Mouse (Mus musculus): ENCODE data around the gene Rnf43. TPM values are rescaled to one million over a fixed set of nuclear protein-coding genes. Genes with fewer than 3 reads are reported as not detected.

Gene Rnf43
- polyA plus RNA-seq, 1 experiment from 2014 or later, result 0.84 TPM

DNA sequence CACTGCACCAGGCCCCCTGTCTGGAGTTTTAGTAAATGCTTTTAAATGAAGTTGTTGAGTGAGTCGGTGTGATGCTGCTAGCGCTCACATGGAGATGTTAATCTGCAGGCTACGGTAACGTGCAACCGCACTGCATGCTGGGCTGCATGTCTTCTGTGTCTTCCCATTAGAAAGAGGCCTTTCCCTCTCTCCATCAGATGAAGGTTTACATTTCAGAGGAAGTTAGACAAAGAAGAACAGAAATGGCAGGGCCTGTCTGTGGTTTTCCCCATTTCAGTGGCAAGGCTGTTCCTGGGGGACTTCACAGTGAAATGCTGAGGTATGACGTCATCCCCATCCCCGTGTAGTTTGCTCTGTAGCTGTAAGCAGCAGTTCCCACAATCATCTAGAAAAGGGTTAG is 23.9 kb downstream of the Rnf43 start:
- ATAC-seq (ENCODE audit: low FRiP score), result no peak
- 53% methylated on average over 7 of the region's 7 CpGs for WGBS
- no peak overlapping the region for H3K4me3 ChIP-seq (replicated peaks; ENCODE audit: low read length)
- no peak overlapping the region for H3K27ac ChIP-seq
- H3K4me1 ChIP-seq (replicated peaks; ENCODE audit: control insufficient read depth, insufficient read depth, low read length), result peaks cover 5% of the 10 kb centered on the region; the same call in 1 of the 2 replicates
- no peak overlapping the region for H3K4me2 ChIP-seq (replicated peaks)
- no peaks in the 10 kb centered on the region for H3K27me3 ChIP-seq (ENCODE audit: control insufficient read depth, insufficient read depth, low read length)
- no peak overlapping the region for H3K9ac ChIP-seq
- H3K9me3 ChIP-seq (ENCODE audit: control insufficient read depth, low read length), result no peaks in the 10 kb centered on the region
- H3K36me3 ChIP-seq (replicated peaks; ENCODE audit: control insufficient read depth, insufficient read depth), result no peaks in the 10 kb centered on the region
- no peak for DNase-seq (ENCODE audit: low spot score)

GRCm38 (mm10) chr11:87687246-87688225 is 25.0 kb downstream of the Rnf43 start:
- H3K4me3 ChIP-seq (replicated peaks; ENCODE audit: low read length), result no peak overlapping the region
- no peak overlapping the region for H3K9ac ChIP-seq
- no peak overlapping the region for H3K27ac ChIP-seq
- no peak for ATAC-seq (ENCODE audit: low FRiP score)
- no peaks in the 10 kb centered on the region for H3K27me3 ChIP-seq (ENCODE audit: control insufficient read depth, insufficient read depth, low read length)
- peaks cover 5% of the 10 kb centered on the region; the same call in 1 of the 2 replicates for H3K4me1 ChIP-seq (replicated peaks; ENCODE audit: control insufficient read depth, insufficient read depth, low read length)
- no peaks in the 10 kb centered on the region for H3K36me3 ChIP-seq (replicated peaks; ENCODE audit: control insufficient read depth, insufficient read depth)
- WGBS, result 78% methylated on average over 15 of the region's 15 CpGs
- H3K9me3 ChIP-seq (ENCODE audit: control insufficient read depth, low read length), result no peaks in the 10 kb centered on the region
- H3K4me2 ChIP-seq (replicated peaks), result no peak overlapping the region
- DNase-seq (ENCODE audit: low spot score), result no peak

DNA sequence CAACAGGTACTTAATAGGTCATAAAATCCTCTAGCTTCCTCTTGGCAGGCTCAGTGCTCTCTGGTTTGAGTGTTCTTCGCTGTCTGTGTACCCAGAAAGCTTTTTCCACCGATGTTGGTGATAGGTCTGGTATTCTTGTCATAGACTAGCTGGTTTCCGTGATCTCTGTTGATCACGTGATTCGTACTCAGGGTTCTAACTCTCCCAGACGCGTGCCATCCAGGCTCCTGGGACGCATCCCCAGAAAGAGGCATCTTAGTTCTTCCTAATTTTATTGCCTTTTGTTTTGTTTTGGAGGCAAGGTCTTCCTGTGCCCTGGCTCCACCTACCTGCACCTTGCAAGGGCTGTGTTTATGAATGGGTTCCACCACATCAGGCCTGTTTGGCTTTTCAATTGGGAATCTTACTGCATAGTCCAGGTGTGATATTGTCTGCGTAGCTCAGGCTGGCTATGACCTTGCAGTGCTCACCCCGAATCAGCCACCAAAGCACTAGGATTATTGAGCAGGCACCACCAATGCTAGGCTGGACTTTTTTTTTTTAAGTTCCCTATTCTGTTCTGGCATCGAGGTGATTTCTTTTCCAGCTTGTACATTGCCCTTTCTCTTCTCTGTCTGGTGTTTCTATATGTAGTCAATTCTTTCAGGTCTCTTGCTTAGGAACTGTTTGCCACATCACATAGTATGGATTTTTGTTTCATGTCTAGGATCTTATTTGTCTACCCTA is 26.1 kb downstream of the Rnf43 start:
- H3K9ac ChIP-seq, result no peak overlapping the region

DNA sequence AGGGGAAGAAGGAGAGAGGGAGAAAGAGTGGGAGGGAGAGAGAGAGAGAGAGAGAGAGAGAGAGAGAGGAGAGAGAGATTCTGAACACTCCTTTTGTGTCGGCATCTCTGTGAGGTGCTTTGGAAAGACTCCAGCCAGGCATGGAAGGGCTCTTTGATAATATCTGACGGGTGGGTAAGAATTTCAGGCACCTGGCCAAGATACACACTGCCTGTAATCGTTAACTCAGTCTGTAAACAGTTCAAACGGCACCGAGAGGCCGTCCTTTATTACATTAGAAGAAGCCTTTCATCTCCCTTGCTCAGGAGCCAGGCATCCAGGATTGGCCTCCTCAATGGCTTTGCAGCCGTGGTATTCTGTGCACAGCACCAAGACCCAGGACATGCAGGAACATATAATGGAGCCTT is 26.9 kb downstream of the Rnf43 start:
- H3K4me2 ChIP-seq (replicated peaks), result no peak overlapping the region
- no peak overlapping the region for H3K9ac ChIP-seq
- peaks cover 5% of the 10 kb centered on the region; the same call in 1 of the 2 replicates for H3K4me1 ChIP-seq (replicated peaks; ENCODE audit: control insufficient read depth, insufficient read depth, low read length)
- H3K4me3 ChIP-seq (replicated peaks; ENCODE audit: low read length), result no peak overlapping the region
- ATAC-seq (ENCODE audit: low FRiP score) (no peak), DNase-seq (ENCODE audit: low spot score) (peak; percentile 46)
- H3K27ac ChIP-seq, result no peak overlapping the region; the same call in 1 of the 2 replicates
- H3K9me3 ChIP-seq (ENCODE audit: control insufficient read depth, low read length), result no peaks in the 10 kb centered on the region
- 29% methylated on average over 7 of the region's 7 CpGs for whole genome bisulfite sequencing
- H3K36me3 ChIP-seq (replicated peaks; ENCODE audit: control insufficient read depth, insufficient read depth), result no peaks in the 10 kb centered on the region
- H3K27me3 ChIP-seq (ENCODE audit: control insufficient read depth, insufficient read depth, low read length), result no peaks in the 10 kb centered on the region

More for the DNA sequence above, 26.1 kb downstream of the Rnf43 start:
- Histone ChIP-seq H3K9me3 (ENCODE audit: control insufficient read depth, low read length) (no peaks in the 10 kb centered on the region), H3K27ac (no peak overlapping the region), H3K4me3 (replicated peaks; ENCODE audit: low read length) (no peak overlapping the region), H3K27me3 (ENCODE audit: control insufficient read depth, insufficient read depth, low read length) (no peaks in the 10 kb centered on the region), H3K4me1 (replicated peaks; ENCODE audit: control insufficient read depth, insufficient read depth, low read length) (peaks cover 5% of the 10 kb centered on the region; the same call in 1 of the 2 replicates), H3K4me2 (replicated peaks) (no peak overlapping the region), H3K36me3 (replicated peaks; ENCODE audit: control insufficient read depth, insufficient read depth) (no peaks in the 10 kb centered on the region)
- DNase-seq (ENCODE audit: low spot score), result no peak
- ATAC-seq (ENCODE audit: low FRiP score), result no peak
- WGBS, result 91% methylated on average over 11 of the region's 11 CpGs

- no peaks in the 10 kb centered on the region for H3K9me3 ChIP-seq (ENCODE audit: control insufficient read depth, low read length)
- no peak for DNase-seq (ENCODE audit: low spot score)
- H3K4me3 ChIP-seq (replicated peaks; ENCODE audit: low read length), result no peak overlapping the region
- H3K36me3 ChIP-seq (replicated peaks; ENCODE audit: control insufficient read depth, insufficient read depth), result no peaks in the 10 kb centered on the region
- 81% methylated on average over 16 of the region's 16 CpGs for WGBS
- no peak overlapping the region; the same call in 1 of the 2 replicates for H3K27ac ChIP-seq
- no peak for ATAC-seq (ENCODE audit: low FRiP score)
- H3K27me3 ChIP-seq (ENCODE audit: control insufficient read depth, insufficient read depth, low read length), result no peaks in the 10 kb centered on the region
- no peak overlapping the region for H3K4me2 ChIP-seq (replicated peaks)
- H3K4me1 ChIP-seq (replicated peaks; ENCODE audit: control insufficient read depth, insufficient read depth, low read length), result peaks cover 5% of the 10 kb centered on the region; the same call in 1 of the 2 replicates
- no peak overlapping the region for H3K9ac ChIP-seq
Observed at GRCm38 (mm10) chr11:87690054-87690740, 27.7 kb downstream of the Rnf43 start.

- WGBS, result 86% methylated on average over 14 of the region's 14 CpGs
Observed at GRCm38 (mm10) chr11:87697131-87697682, 34.7 kb downstream of the Rnf43 start.

GRCm38 (mm10) chr11:87698126-87698525 is 35.6 kb downstream of the Rnf43 start:
- no peaks in the 10 kb centered on the region for H3K9me3 ChIP-seq (ENCODE audit: control insufficient read depth, low read length)
- 90% methylated on average over 4 of the region's 4 CpGs for WGBS
- H3K4me1 ChIP-seq (replicated peaks; ENCODE audit: control insufficient read depth, insufficient read depth, low read length), result no peaks in the 10 kb centered on the region
- DNase-seq (ENCODE audit: low spot score) (no peak), ATAC-seq (ENCODE audit: low FRiP score) (no peak)
- no peak overlapping the region for H3K27ac ChIP-seq
- H3K4me2 ChIP-seq (replicated peaks), result no peak overlapping the region
- no peak overlapping the region for H3K4me3 ChIP-seq (replicated peaks; ENCODE audit: low read length)
- H3K36me3 ChIP-seq (replicated peaks; ENCODE audit: control insufficient read depth, insufficient read depth), result no peaks in the 10 kb centered on the region
- no peaks in the 10 kb centered on the region for H3K27me3 ChIP-seq (ENCODE audit: control insufficient read depth, insufficient read depth, low read length)
- no peak overlapping the region for H3K9ac ChIP-seq

More at GRCm38 (mm10) chr11:87697131-87697682, 34.7 kb downstream of the Rnf43 start:
- Histone ChIP-seq H3K9me3 (ENCODE audit: control insufficient read depth, low read length) (no peaks in the 10 kb centered on the region), H3K27ac (no peak overlapping the region), H3K27me3 (ENCODE audit: control insufficient read depth, insufficient read depth, low read length) (no peaks in the 10 kb centered on the region), H3K4me1 (replicated peaks; ENCODE audit: control insufficient read depth, insufficient read depth, low read length) (no peaks in the 10 kb centered on the region), H3K36me3 (replicated peaks; ENCODE audit: control insufficient read depth, insufficient read depth) (no peaks in the 10 kb centered on the region), H3K4me2 (replicated peaks) (no peak overlapping the region), H3K4me3 (replicated peaks; ENCODE audit: low read length) (no peak overlapping the region), H3K9ac (no peak overlapping the region)
- ATAC-seq (ENCODE audit: low FRiP score) (no peak), DNase-seq (ENCODE audit: low spot score) (no peak)

DNA sequence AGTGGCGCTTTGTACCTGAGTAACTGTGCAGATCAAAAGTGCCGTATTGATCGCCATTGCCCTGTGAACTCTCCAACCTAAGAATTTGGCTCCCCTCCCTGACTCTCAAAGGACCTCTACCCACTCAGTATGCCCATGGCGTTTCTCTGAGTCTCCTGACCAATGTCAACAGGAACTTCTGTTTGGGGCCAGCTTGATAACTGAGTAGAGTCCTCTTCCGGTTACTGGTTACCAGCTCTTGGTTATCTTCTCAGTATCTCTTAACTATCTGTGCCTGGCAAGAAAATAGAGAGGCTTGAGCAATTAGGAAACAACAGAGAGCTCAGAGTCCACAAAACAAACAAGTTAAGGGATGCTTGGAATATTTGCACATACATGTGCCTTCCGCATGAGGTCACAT is 38.6 kb downstream of the Rnf43 start:
- ATAC-seq (ENCODE audit: low FRiP score), result no peak
- Histone ChIP-seq H3K9me3 (ENCODE audit: control insufficient read depth, low read length) (no peaks in the 10 kb centered on the region), H3K9ac (no peak overlapping the region), H3K4me3 (replicated peaks; ENCODE audit: low read length) (no peak overlapping the region), H3K4me1 (replicated peaks; ENCODE audit: control insufficient read depth, insufficient read depth, low read length) (no peaks in the 10 kb centered on the region), H3K27ac (no peak overlapping the region), H3K27me3 (ENCODE audit: control insufficient read depth, insufficient read depth, low read length) (no peaks in the 10 kb centered on the region), H3K4me2 (replicated peaks) (no peak overlapping the region), H3K36me3 (replicated peaks; ENCODE audit: control insufficient read depth, insufficient read depth) (no peaks in the 10 kb centered on the region)
- 88% methylated on average over 6 of the region's 6 CpGs for WGBS
- DNase-seq (ENCODE audit: low spot score), result no peak
